Mouse (Mus musculus) ES-E14 (cell line): ENCODE measurements around the gene Mblac2. TPM values are rescaled to one million over a fixed set of nuclear protein-coding genes. Genes with fewer than 3 reads are reported as not detected.

Experiments
- DNase-seq: peaks from one replicate; pipeline ENCODE4 v3.0.0-alpha.2; 2013; ENCODE audit warnings: low read depth, low spot score
- H3K27ac ChIP-seq: 2 replicates; pipeline ENCODE4 v1.5.1; 2012; ENCODE audit warnings: low read depth, mild to moderate bottlenecking, low read length, moderate library complexity, mixed read lengths; ENCODE audit not compliant: poor library complexity, insufficient read depth, severe bottlenecking
- H3K36me3 ChIP-seq: 2 replicates; pipeline ENCODE4 v1.6.1; 2012; ENCODE audit warnings: mild to moderate bottlenecking, low read length, moderate library complexity, mixed read lengths; ENCODE audit not compliant: control insufficient read depth, poor library complexity, insufficient read depth, severe bottlenecking
- H3K4me1 ChIP-seq, 2 experiments: fragments of 150-350 bp in 1 of 2; sonication (generic) in 1 of 2; 2 replicates each; pipeline ENCODE4 v1.6.1; 2012; ENCODE audit warnings: low read length in 2 of 2, mild to moderate bottlenecking in 1 of 2, mixed read lengths in 1 of 2; ENCODE audit not compliant: control insufficient read depth in 2 of 2, insufficient read depth in 2 of 2, poor library complexity in 1 of 2
- H3K4me3 ChIP-seq, 2 experiments: fragments of 150-350 bp in 1 of 2; sonication (generic) in 1 of 2; 2 replicates each; pipeline ENCODE4 v1.5.1; 2012; ENCODE audit warnings: low read length in 2 of 2, low read depth in 1 of 2, mild to moderate bottlenecking in 1 of 2, mixed read lengths in 1 of 2; ENCODE audit not compliant: insufficient read depth in 1 of 2, poor library complexity in 1 of 2, severe bottlenecking in 1 of 2
- H3K9ac ChIP-seq: 2 replicates; pipeline ENCODE4 v1.6.1; 2012; ENCODE audit warnings: low read depth, mild to moderate bottlenecking, low read length, mixed read lengths; ENCODE audit not compliant: poor library complexity, insufficient read depth, severe bottlenecking
- H3K9me3 ChIP-seq: fragments of 150-350 bp; sonication (generic); 2 replicates; pipeline ENCODE4 v1.6.1; 2012; ENCODE audit warnings: low read depth, mild to moderate bottlenecking, low read length; ENCODE audit not compliant: control insufficient read depth, insufficient read depth
- CHD2 ChIP-seq: IDR thresholded peaks from 2 replicates; pipeline ENCODE4 v1.6.1; 2014; ENCODE audit warnings: mild to moderate bottlenecking, low read depth, low read length, inconsistent platforms
- HCFC1 ChIP-seq: IDR thresholded peaks from 2 replicates; pipeline ENCODE4 v1.6.1; 2012; ENCODE audit warnings: low read length, inconsistent platforms, borderline replicate concordance; ENCODE audit not compliant: insufficient read depth
- MAFK ChIP-seq: IDR thresholded peaks from 2 replicates; pipeline ENCODE4 v1.6.1; 2014; ENCODE audit warnings: mild to moderate bottlenecking, low read depth, low read length, inconsistent platforms; ENCODE audit not compliant: insufficient read depth
- ZC3H11A ChIP-seq: IDR thresholded peaks from 2 replicates; pipeline ENCODE4 v1.6.1; 2012; ENCODE audit warnings: low read depth, mild to moderate bottlenecking, inconsistent platforms, low read length, borderline replicate concordance
- ZNF384 ChIP-seq: IDR thresholded peaks from 2 replicates; pipeline ENCODE4 v1.6.1; 2012; ENCODE audit warnings: low read depth, low read length, inconsistent platforms
- in situ Hi-C, 2 experiments: fragments of 600-800 bp; cut with MboI; formaldehyde crosslinking; loops; one replicate each; pipeline ENCODE4 v1.15.1; 2025; ENCODE audit warnings: low sequenced_read_pairs in 2 of 2, inconsistent platforms in 1 of 2; ENCODE audit not compliant: unreplicated experiment in 2 of 2
- total RNA-seq: library from RNA; depleted of rRNA; stranded (reverse); fragments of 300-350 nt; gene quantifications from 2 replicates; pipeline ENCODE4 v1.2.3, GENCODE M21; 2012

Gene Mblac2
- total RNA-seq, 1 experiment, result 1.3 TPM

GRCm38 (mm10) chr13:81690477-81690876 is 20.7 kb upstream of the Mblac2 start:
- Histone ChIP-seq H3K4me3 (no peak overlapping the region), H3K4me1 (peaks cover 2 to 6% of the 10 kb centered on the region in 2 experiments), H3K9ac (peak overlapping the region; percentile 46; the same call in 1 of the 2 replicates), H3K36me3 (peaks cover 7% of the 10 kb centered on the region), H3K27ac (peak overlapping the region; percentile 23; the same call in 1 of the 2 replicates), H3K9me3 (no peaks in the 10 kb centered on the region)
- TF ChIP-seq ZC3H11A (no peak), MAFK (no peak), HCFC1 (no peak), ZNF384 (no peak), CHD2 (no peak)
- no peak for DNase-seq
- in situ Hi-C loops, result no loop called here

- TF ChIP-seq CHD2 (no peak), ZC3H11A (no peak), MAFK (peak; percentile 97), HCFC1 (no peak), ZNF384 (no peak)
- peaks cover 2 to 6% of the 10 kb centered on the region in 2 experiments for H3K4me1 ChIP-seq
- in situ Hi-C loops, result no loop called here
- H3K36me3 ChIP-seq, result peaks cover 2% of the 10 kb centered on the region
- H3K9ac ChIP-seq, result peak overlapping the region; percentile 59
- no peaks in the 10 kb centered on the region for H3K9me3 ChIP-seq
- DNase-seq, result no peak
- no peak overlapping the region for H3K4me3 ChIP-seq
- H3K27ac ChIP-seq, result peak overlapping the region; percentile 44; the same call in 1 of the 2 replicates
Measured at GRCm38 (mm10) chr13:81691606-81692005, 19.5 kb upstream of the Mblac2 start.

- Histone ChIP-seq H3K27ac (no peak overlapping the region; the same call in 1 of the 2 replicates), H3K9ac (peak overlapping the region; percentile 18; the same call in 1 of the 2 replicates), H3K4me1 (peaks cover 0 to 6% of the 10 kb centered on the region in 2 experiments), H3K36me3 (peaks cover 2% of the 10 kb centered on the region), H3K9me3 (no peaks in the 10 kb centered on the region), H3K4me3 (no peak overlapping the region; a peak in 1 of 4 replicates)
- no peak for DNase-seq
- TF ChIP-seq ZNF384, result no peak
- no peak for TF ChIP-seq CHD2
- in situ Hi-C loops, result no loop called here
Measured at GRCm38 (mm10) chr13:81694446-81694845, 16.7 kb upstream of the Mblac2 start.

- H3K4me1 ChIP-seq, result peaks cover 0 to 8% of the 10 kb centered on the region in 2 experiments; a peak in 2 of 4 replicates
- TF ChIP-seq HCFC1 (no peak), ZNF384 (no peak), ZC3H11A (no peak), MAFK (no peak), CHD2 (no peak)
- H3K9ac ChIP-seq, result no peak overlapping the region
- no peaks in the 10 kb centered on the region for H3K9me3 ChIP-seq
- in situ Hi-C loops, result no loop called here
- no peak overlapping the region for H3K4me3 ChIP-seq
- no peak for DNase-seq
- peaks cover 6% of the 10 kb centered on the region for H3K36me3 ChIP-seq
- no peak overlapping the region for H3K27ac ChIP-seq
Measured at GRCm38 (mm10) chr13:81703148-81703547, 8.0 kb upstream of the Mblac2 start.

GRCm38 (mm10) chr13:81703621-81704020 is 7.5 kb upstream of the Mblac2 start:
- Histone ChIP-seq H3K4me1 (peaks cover 0 to 8% of the 10 kb centered on the region in 2 experiments; a peak in 2 of 4 replicates), H3K9me3 (no peaks in the 10 kb centered on the region), H3K4me3 (no peak overlapping the region), H3K9ac (no peak overlapping the region), H3K36me3 (peaks cover 6% of the 10 kb centered on the region), H3K27ac (no peak overlapping the region)
- no peak for TF ChIP-seq HCFC1
- no peak for TF ChIP-seq CHD2
- in situ Hi-C loops, result no loop called here
- DNase-seq, result no peak
